Mouse (Mus musculus) NIH3T3 (cell line): ENCODE results near the gene Igflr1.

Source experiments
- DNase-seq: peaks from one replicate; pipeline ENCODE4 v3.0.0-alpha.2; 2012; ENCODE audit warnings: low read depth

Igflr1 gene

DNA sequence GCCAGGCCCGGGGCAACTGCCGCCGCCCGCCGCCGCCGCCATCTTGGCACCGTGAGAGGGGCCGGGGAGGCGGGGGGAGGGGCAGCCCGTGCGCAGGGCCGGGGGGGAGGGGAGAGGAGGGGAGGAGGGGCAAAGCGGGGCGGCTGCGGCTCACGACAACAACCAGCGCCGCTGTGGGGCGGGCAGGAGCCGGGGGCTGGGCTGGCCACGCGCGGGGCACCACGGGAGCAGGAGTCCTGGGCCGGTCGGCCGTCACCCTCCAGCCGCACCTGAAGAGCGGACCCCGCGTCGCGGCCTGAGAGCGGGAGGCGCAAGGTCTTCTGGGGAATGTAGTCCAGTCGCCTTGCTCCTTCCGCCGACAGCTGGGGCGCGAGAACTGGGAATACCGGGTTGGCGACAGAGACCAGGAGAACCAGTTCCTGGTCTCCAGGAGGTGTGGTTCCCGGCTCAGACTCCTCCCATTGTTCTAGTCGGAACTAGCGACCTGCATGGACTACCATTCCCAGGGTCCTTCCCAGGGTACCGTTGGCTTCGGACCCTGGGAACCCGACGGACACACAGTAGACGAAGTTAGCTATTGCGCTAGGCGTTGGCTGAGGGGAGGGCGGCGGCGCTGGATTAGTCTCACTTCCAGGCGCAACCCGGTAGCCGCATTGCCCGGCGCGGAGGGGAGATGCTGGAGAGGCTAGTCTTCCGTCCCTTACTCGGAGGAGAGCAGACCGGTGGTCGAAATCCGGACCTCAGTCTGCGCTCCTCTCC, 23.6 kb downstream of the Igflr1 start, which contains the start of gene Kmt2b:
Kmt2b (minus strand) TSS at position 51 of the 759 bp plus-strand sequence.
- peak; percentile 98 for DNase-seq

DNA sequence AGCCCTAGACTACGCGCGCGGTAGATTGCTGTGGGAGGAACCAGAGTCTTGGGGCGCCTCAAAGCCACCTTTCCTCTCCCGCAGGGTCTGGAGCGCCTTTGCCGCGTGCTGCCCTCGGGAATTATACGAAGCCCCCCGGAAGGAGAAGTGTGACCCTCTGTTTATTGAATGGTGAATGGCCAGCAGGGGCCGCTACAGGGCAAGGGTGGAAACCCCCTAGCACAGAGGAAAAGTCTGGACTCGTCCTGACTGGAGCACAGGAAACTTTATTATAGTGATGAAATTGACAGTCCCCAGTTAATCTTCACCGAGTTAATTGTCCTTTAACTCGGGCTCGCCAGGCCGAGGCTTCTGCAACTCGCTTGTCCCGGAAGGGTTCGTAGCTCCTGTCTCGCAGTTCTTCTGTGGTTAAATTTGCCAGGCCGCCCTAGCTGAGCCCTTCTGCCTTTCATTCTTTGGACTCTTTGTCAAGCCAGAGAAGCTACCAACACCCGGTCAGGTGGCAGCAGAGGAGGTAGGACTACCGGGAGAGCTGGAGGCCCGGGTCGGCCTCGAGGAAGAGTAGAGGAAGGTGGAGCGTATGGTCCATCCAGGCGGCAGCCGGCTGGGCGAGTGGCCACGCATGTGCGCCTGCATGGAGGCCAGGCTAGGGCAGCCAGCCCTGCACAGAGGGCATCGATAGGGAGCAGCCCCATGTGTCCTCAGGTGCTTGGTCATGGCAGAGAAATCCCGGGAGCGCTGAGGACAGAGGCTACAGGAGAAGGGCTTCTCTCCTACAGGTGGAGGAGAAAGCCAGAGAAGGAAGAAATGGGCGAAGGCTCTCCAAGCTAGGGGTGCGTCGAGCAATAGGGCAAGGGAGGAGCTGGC, 24.4 kb downstream of the Igflr1 start:
- DNase-seq, result peak; percentile 88

DNA sequence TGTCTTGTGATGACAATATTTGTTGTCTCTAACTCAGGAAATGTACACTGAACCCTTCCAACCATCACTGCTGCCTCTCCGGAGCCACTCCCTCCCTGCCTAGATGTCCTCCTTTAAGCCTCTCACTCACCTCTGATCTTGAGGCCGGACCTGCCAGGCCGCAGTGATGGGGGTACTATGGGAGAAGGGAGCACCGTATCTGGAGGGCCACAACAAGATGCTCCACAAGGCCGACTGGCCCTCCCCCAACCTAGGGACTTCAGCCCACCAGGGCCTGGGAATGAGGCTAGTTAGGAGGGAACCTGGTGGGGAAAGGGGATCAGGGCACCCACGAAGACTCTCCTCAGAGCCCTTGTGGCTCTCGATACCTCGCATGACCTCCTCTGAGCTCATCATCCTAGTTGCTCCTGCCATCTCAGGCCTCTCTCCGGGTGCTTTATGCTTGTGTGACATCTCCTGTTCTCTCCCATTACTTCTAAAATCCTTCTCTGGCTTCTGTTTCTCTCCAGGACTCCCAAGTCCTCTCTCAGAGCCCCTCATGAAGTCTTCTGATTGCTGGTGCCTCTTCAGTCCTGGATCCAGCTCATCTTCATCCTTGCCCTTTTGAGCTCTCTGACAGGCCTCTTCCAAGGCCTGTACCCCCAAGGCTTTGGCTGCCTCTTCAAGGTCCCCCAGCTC, 25.8 kb downstream of the Igflr1 start:
- no peak for DNase-seq

DNA sequence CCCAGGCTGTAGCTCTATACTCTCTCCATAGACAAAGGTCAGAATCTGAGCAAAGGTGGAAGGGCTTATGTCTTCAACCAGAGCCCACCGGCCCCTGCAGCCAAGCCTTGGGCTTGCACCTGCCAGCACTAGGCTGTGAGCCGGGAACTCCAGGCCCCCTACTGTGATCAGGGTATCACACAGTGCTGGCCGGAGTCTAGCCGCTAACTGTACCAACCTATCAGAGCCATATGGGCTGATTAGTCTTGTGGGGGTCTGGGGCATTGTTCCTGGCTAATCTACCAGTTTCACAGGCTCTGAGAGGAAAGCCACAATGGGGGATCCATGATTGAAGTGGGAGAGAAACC, 26.4 kb downstream of the Igflr1 start:
- no peak for DNase-seq

DNA sequence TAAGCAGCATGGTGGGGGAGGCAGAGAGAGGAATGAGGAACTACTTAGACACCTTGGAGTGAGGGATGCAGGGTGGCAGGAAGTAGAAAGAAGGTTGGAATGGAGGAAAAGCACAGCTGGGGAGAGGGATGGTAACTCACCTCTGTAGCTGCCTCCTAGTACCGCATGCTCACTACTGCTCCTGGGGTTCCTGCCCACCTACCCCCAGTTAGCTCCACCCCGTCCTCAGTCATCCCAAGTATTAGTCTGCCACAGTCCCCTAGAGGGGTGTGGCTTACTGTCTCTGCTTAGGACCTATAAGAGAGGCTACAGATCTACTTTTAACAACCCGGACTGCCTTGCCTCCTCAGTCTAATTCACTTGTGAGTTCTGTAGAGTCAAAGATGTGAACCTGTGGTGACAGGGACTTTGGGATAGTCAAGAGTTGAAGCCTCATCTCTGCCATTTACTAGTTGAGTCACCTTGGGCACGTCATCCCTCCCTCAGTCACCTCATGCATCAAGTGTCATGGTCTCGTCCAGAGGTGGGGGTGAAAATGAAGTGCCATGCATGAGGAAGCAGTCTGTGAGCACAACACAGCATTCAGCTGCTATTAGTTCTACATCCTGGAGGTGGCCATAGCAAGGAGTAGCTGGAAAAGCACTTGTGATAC, 27.7 kb downstream of the Igflr1 start:
- DNase-seq, result no peak

DNA sequence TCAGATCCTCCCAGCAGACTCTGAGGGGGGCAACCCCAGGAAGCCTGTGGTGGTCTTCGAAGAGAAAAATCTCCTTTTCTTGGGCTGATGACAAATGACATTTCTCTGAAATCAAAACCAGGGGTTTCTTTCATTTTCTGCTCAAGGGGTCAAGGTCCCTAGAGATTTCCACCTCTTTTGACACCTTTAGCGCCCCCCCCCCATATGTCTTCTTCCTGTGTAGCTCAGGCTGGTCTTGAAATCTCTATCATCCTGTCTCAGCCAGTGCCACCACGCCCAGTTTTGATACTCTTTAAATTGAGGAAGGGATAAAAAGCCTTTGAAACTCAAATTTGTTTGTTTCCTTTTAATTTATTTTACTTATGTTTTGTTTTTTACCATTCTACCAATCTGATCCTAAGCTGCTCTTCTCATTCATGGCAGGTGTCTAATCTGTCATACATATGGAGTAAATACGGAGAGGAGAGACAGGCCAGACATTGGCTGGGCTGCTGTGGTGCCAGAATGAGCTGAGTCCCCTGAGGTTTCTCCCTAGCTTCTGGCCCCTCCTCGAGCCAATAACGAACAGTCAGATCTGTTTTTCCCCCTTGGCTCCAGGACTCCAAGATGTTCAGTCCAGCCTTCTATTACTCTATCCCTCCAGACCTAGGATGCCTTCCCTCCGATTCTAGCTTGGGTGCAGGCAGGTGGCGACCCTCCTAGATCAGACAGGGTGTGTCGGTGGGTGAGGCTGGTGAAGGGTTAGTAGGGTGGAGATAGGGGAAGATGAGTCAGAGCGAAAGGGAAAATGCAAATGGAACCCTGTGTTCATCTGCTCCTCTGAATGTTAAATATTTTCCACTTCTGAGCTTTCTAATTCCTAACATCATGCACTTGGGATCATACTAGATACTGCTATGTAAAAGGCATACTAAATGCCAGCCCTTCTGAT, 28.6 kb downstream of the Igflr1 start:
- DNase-seq, result no peak

DNA sequence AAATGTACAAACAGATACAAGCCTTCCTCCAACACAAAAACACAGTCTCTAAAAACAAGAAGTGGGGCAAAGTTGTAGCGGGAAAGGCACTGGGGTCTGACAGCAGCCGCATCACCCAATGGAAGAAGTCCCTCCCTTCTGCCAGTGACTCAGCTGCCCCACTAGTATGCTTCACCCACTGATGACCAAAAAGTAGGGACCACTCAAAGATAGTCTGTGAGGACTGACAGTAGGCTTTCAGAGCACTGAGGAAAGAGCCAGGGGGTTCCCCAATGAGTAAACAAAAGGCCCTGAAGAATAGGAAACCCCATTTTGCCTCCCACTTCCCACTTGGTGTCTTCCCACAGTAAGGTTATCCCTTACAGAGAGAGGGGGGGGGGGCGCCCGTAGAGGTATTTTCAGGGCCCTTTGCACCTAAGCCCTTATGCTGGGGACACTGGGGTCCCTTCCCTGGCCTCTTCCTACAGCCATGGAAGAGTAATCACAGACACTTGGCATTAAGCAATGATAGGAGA, 29.3 kb downstream of the Igflr1 start:
- DNase-seq, result no peak

DNA sequence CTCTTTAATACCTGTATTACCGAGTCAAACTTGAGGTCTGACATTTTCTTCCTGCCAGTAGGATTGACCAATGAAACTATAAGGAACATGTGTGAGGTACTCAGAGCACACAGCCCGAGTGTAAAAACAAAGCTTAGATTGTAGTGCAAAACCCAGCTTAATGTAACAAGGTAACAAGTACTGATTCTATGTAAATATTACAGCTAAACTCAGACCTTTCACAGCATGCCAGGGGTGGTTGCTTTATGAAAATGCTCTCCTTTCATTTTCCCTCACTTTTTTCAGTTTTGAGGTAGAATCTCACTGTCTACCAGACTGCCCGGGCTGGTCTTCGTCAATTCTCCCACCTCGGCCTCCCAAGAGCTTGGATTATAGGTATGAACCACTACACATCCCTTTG, 30.9 kb downstream of the Igflr1 start:
- DNase-seq, result no peak

DNA sequence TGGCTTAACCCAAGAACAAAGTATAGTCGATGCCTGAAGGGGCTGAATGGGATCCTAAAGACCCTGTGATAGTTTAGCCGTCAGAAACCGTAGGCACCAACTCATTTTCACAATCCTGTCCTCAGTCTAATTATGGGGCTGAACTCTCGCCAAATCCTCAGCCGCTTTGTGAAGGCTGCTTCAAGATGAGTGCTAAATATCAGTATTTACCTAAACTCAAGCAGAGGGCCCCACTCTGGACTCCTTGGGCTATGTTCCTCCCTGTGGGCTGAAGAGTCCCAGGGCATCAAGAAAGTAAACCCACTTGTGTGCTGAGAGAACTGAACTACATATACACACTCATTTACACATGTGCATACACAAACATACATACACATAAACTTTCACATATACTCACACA, 31.6 kb downstream of the Igflr1 start:
- DNase-seq, result no peak

DNA sequence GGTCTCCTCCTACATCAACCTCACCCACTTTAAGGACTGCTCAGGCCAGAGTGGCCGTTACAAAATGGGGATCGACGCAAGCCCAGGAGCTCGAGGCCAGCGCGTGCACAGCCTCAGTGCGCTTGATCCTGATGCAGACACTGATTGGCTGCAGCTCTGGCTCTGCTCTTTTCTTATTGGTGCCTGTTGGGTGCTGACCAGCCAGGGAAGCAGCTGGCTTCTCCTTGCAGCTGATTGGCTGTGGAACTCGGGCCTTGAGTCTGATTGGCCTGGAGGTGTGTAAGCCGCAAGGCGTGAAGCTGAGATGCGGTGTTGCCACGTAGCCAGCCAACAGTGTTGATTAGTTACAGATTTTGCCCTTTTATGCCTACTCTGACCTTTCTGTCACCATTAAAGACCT, 33.6 kb downstream of the Igflr1 start, which contains the start of gene Zbtb32:
Zbtb32 (minus strand) TSS at position 124 of the 400 bp plus-strand sequence.
- no peak for DNase-seq

DNA sequence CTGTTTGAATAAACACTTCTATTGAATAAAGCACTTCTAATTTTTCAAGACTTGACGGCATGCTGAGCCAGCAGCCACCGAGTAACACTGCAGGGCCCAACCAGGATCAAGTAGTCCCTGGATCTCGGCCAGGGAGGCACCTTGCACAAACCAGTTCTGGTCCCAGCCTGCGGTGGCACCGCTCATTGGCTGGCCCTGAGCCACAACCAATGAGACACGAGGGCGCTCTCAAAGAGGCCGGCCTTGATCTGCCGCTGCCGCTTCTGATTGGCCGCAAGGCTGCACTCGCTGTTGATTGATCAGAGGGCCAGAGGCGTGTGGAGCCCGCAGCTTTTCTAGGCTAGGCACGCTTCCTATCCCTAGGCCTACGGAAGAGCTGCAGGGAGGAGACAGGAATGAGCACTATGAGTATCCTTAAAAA, 34.7 kb downstream of the Igflr1 start:
- peak; percentile 37 for DNase-seq

DNA sequence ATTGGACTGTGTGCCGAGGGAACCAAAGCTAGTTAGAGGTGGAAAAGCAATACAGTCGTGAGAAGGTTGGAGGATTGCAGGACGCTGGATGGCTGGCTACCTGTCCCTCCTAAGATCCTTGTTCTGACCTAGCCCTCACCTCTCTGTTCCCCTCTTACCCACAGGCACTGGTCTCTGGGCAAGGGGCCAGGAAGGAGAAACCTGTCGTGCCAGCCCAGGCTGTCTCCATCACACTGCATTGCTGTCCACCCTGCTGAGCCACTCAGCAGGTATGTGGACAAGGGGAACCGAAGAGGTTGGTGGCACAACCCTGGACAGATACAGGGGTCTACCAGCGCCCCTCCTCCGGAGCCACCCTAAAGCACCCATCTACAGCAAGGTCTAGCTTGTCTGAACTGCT, 35.4 kb downstream of the Igflr1 start:
- no peak for DNase-seq

DNA sequence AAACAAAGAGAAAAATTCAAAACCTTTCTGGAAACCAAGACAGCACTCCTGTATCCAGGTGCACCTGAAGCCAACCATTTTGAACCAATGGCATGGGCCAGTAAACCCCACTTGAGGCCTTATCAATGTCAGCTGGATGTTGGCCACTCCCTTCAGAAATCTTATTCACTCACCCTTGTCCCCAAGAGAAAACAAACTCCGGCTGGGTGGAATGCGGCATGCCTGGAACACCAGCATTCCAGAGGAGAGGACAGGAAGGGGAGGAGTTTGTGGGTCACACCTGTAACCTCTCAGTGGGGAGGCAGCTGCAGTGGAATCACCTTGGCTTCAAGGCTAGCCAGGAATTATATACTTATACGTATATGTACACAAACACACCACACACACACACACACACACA, 37.4 kb downstream of the Igflr1 start:
- DNase-seq, result no peak

DNA sequence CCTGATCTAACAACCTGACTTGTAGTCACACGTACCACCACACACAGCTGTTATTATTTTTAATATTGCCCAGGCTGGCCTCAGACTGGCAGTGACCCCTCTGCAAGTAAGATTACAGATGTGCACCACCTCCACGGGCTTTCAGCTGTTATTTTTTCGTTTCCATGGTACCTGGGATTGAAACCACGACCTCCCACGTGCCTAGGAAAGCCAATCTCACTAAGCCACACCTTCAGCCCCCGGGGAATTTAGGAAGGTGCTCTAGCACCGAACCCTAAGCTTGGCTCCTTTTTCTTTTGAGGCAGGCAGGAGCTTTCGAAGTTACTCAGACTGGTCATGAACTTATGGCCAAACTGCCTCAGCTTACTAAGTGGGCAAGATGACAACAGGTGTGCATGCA, 39.2 kb downstream of the Igflr1 start:
- DNase-seq, result no peak

DNA sequence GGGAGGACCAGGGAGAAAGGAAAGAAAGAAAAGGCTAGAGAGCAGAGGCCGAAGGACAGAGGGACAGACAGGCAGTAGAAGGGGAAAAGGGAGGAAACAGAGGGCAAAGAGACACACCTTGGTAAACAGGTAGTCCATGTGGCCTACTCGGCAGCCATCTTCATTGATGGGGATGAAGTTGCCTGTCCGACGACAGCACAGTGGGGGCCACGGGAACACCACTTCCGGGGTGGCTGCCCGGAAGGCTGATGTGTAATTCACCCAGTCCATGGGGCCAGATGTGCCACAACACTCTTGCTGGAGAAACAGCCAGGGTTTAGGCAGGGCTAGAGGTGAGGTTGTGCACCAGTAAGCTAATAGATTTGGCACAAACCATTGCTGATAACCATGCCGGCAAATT, 39.7 kb downstream of the Igflr1 start:
- DNase-seq, result no peak

DNA sequence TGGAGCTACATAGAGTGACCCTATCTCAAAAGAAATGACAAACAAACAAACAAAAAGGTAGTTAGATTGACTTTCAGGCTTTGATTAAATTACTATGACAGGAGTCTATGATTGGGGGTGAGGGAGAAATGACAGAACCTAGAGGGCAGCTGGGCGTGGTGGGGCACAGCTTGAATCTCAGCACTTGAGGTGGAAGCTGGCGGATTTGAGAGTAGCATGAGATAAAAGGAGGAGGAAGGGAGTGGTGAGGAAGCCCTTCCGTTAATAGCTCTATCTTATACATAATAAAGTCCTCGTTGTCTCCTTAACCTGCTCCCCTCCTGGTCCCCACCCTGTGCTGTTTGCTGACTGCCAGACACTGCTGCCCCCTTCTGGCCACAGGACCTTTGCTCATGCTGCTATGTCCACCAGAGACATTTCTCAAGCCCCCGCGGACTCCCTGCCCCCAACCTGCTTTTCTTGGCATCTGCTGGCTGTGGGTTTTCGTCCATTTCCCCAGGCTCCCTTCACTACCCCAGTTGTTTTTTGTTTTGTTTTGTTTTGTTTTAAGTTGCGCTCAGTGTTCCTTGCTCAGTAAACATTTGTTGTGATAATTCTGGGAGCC, 42.6 kb downstream of the Igflr1 start:
- DNase-seq, result peak; percentile 66

DNA sequence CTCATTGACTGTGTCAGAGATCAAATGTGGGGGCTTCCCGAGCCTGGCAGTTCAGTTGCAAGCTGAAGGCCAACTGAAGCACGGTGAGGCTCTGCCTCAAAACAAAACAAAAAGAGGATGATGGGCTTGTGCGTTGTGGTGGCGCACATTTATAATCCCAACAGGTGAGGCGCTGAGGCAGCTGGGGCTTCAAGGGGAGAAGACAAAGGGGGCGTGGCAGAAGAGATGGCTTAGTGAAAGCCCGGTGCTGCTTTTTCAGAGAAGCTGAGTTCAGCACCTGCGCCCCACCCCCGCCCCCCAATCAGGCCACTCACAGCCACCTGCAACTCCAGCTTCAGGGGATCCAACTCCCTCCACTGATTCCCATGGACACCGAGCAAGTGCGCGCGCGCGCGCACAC, 43.2 kb downstream of the Igflr1 start:
- DNase-seq, result no peak

DNA sequence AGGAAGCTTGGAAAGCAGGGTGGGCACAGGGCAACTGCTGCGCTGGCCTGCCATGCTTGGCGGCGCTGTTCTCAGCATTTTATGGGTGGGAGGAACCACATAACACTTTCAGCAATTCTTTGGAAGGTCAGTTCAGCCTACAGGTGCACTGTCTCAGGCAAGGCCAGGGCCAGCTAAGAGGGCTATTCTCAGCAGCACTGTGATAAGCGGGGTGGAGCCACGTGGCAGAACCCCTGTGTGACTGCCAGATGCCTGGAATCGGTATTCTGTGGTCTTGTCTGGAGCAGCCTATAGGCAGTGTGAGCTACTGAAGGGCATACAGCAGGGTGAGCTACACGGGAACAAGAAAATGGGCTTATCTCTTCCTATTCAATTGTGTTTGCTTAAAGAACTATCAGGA, 44.8 kb downstream of the Igflr1 start:
- DNase-seq, result no peak

DNA sequence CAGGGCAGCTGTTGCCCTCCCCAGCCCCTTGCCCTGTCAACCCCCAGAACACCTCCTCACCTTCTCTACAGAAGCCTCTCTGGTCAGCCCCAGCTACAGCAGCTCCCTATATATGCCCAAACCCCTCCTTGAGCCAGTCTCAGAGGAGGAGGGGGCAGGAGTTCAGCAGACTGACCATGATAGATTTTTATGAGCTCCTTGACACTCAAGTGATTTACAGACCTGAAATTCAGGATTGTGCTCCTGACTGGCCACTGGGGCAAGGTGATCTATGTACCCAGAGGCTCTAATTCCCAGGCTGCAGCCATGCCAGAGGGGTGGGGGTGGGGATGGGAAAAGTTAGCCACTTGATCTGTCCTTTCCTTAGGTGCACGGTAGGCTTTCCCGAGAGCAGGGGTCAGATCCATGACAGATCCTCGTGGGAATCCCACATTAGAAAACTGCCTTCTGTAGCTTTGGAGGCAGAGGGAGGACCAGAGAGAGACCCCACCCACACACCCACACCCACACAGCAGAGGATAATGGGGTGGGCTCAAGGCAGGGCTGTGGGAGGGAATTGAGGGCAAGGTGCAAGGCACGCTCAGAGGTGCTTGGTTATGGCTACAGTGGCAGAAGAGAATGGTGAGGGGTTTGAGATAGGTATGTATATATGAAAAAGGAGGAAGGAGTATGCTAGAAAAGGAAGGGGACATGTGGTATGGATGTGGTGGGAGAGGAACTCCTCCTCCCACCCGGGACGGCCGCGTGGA, 47.6 kb downstream of the Igflr1 start, which contains the start of gene Upk1a:
Upk1a (minus strand) TSS at position 194 of the 749 bp plus-strand sequence.
- no peak for DNase-seq
